Mouse (Mus musculus) MEL (cell line): Measurements from ENCODE around the gene Lsamp. TPM values are rescaled to one million over a fixed set of nuclear protein-coding genes. Genes with fewer than 3 reads are reported as not detected.

ENCODE experiments used
- DNase-seq: peaks from one replicate; pipeline ENCODE4 v3.0.0; 2011; ENCODE audit warnings: low read depth, low spot score
- H3K27ac ChIP-seq: 2 replicates; pipeline ENCODE4 v1.5.1; 2012; ENCODE audit warnings: low read depth, mild to moderate bottlenecking, control low read depth, low read length, moderate library complexity; ENCODE audit not compliant: control insufficient read depth
- H3K27me3 ChIP-seq, 2 experiments: fragments of 150-350 bp in 1 of 2; sonication (generic) in 1 of 2; 2 replicates each; pipeline ENCODE4 v1.6.1; 2012; ENCODE audit warnings: low read length in 2 of 2, mild to moderate bottlenecking in 2 of 2, improper control_type of control experiment in 1 of 2, moderate library complexity in 1 of 2; ENCODE audit not compliant: insufficient read depth in 2 of 2, control insufficient read depth in 1 of 2
- H3K36me3 ChIP-seq, 2 experiments: 2 replicates each; pipeline ENCODE4 v1.6.1; 2012 to 2014; ENCODE audit warnings: low read length in 2 of 2, improper control_type of control experiment in 1 of 2, inconsistent platforms in 1 of 2, mild to moderate bottlenecking in 1 of 2; ENCODE audit not compliant: insufficient read depth in 2 of 2, control insufficient read depth in 1 of 2
- H3K4me1 ChIP-seq, 2 experiments: fragments of 150-350 bp in 1 of 2; sonication (generic) in 1 of 2; 2 replicates each; pipeline ENCODE4 v1.6.1; 2012; ENCODE audit warnings: low read length in 2 of 2, improper control_type of control experiment in 1 of 2, mild to moderate bottlenecking in 1 of 2; ENCODE audit not compliant: insufficient read depth in 2 of 2, control insufficient read depth in 1 of 2
- H3K4me3 ChIP-seq, 2 experiments: fragments of 150-350 bp in 1 of 2; sonication (generic) in 1 of 2; 2 replicates each; pipeline ENCODE4 v1.5.1; 2012; ENCODE audit warnings: low read depth in 2 of 2, low read length in 2 of 2, mild to moderate bottlenecking in 2 of 2, moderate library complexity in 2 of 2, control low read depth in 1 of 2, improper control_type of control experiment in 1 of 2; ENCODE audit not compliant: control insufficient read depth in 1 of 2, insufficient read depth in 1 of 2
- H3K79me2 ChIP-seq: 2 replicates; pipeline ENCODE4 v1.6.1; 2012; ENCODE audit warnings: mild to moderate bottlenecking, low read length, moderate library complexity; ENCODE audit not compliant: control insufficient read depth, poor library complexity, insufficient read depth
- H3K9ac ChIP-seq: 2 replicates; pipeline ENCODE4 v1.6.1; 2012; ENCODE audit warnings: low read depth, mild to moderate bottlenecking, control low read depth, low read length, moderate library complexity; ENCODE audit not compliant: control insufficient read depth, poor library complexity, severe bottlenecking
- H3K9me3 ChIP-seq: fragments of 150-350 bp; sonication (generic); replicated peaks from 2 replicates; pipeline ENCODE4 v1.6.1; 2012; ENCODE audit warnings: mild to moderate bottlenecking, low read length, improper control_type of control experiment, moderate library complexity; ENCODE audit not compliant: insufficient read depth
- BHLHE40 ChIP-seq: IDR thresholded peaks from 2 replicates; pipeline ENCODE4 v1.6.1; 2012; ENCODE audit warnings: low read depth, mild to moderate bottlenecking, inconsistent platforms, low read length, improper control_type of control experiment, borderline replicate concordance
- CHD2 ChIP-seq: IDR thresholded peaks from 2 replicates; pipeline ENCODE4 v1.6.1; 2011; ENCODE audit warnings: low read length, improper control_type of control experiment
- E2F4 ChIP-seq: IDR thresholded peaks from 2 replicates; pipeline ENCODE4 v1.6.1; 2011; ENCODE audit warnings: low read depth, low read length, improper control_type of control experiment, borderline replicate concordance
- ELF1 ChIP-seq: IDR thresholded peaks from 2 replicates; pipeline ENCODE4 v1.6.1; 2014; ENCODE audit warnings: low read depth, mild to moderate bottlenecking, inconsistent platforms, low read length, improper control_type of control experiment, moderate library complexity
- ETS1 ChIP-seq: IDR thresholded peaks from 2 replicates; pipeline ENCODE4 v1.6.1; 2012; ENCODE audit warnings: low read depth, mild to moderate bottlenecking, inconsistent platforms, low read length, improper control_type of control experiment, moderate library complexity
- GATA1 ChIP-seq: IDR thresholded peaks from 2 replicates; pipeline ENCODE4 v1.6.1; 2011; ENCODE audit warnings: low read depth, low read length, improper control_type of control experiment
- HCFC1 ChIP-seq: IDR thresholded peaks from 2 replicates; pipeline ENCODE4 v1.6.1; 2012; ENCODE audit warnings: low read depth, mild to moderate bottlenecking, inconsistent platforms, low read length, improper control_type of control experiment, moderate library complexity
- KAT2A ChIP-seq: conservative IDR thresholded peaks from 2 replicates; pipeline ENCODE4 v1.6.1; 2012; ENCODE audit warnings: low read depth, low read length, improper control_type of control experiment, inconsistent platforms
- MAFK ChIP-seq: IDR thresholded peaks from 2 replicates; pipeline ENCODE4 v1.6.1; 2011; ENCODE audit warnings: low read depth, mild to moderate bottlenecking, low read length, improper control_type of control experiment, borderline replicate concordance
- MAX ChIP-seq: IDR thresholded peaks from 2 replicates; pipeline ENCODE4 v1.6.1; 2011; ENCODE audit warnings: low read length, improper control_type of control experiment
- MEF2A ChIP-seq: IDR thresholded peaks from 2 replicates; pipeline ENCODE4 v1.6.1; 2014; ENCODE audit warnings: low read depth, mild to moderate bottlenecking, inconsistent platforms, low read length, improper control_type of control experiment; ENCODE audit not compliant: poor library complexity, insufficient replicate concordance, severe bottlenecking; ENCODE audit errors: extremely low read depth
- MXI1 ChIP-seq: IDR thresholded peaks from 2 replicates; pipeline ENCODE4 v1.6.1; 2011; ENCODE audit warnings: mild to moderate bottlenecking, low read depth, low read length, improper control_type of control experiment
- MYC ChIP-seq: IDR thresholded peaks from 2 replicates; pipeline ENCODE4 v1.6.1; 2011; ENCODE audit warnings: low read depth, mild to moderate bottlenecking, low read length, improper control_type of control experiment, moderate library complexity
- NELFE ChIP-seq: IDR thresholded peaks from 2 replicates; pipeline ENCODE4 v1.6.1; 2011; ENCODE audit warnings: low read depth, low read length, improper control_type of control experiment
- NRF1 ChIP-seq: IDR thresholded peaks from 2 replicates; pipeline ENCODE4 v1.6.1; 2014; ENCODE audit warnings: low read depth, mild to moderate bottlenecking, inconsistent platforms, low read length, improper control_type of control experiment, moderate library complexity; ENCODE audit not compliant: poor library complexity, insufficient read depth, severe bottlenecking
- POLR2A ChIP-seq, 2 experiments: IDR thresholded peaks; 2 replicates each; pipeline ENCODE4 v1.6.1; 2011 to 2012; ENCODE audit warnings: low read length in 2 of 2, mild to moderate bottlenecking in 2 of 2, control low read depth in 1 of 2, improper control_type of control experiment in 1 of 2, low read depth in 1 of 2, moderate library complexity in 1 of 2; ENCODE audit not compliant: control insufficient read depth in 1 of 2, insufficient read depth in 1 of 2, poor library complexity in 1 of 2
- RAD21 ChIP-seq: IDR thresholded peaks from 2 replicates; pipeline ENCODE4 v1.6.1; 2011; ENCODE audit warnings: mild to moderate bottlenecking, low read depth, low read length, improper control_type of control experiment
- TAL1 ChIP-seq: IDR thresholded peaks from 2 replicates; pipeline ENCODE4 v1.6.1; 2012; ENCODE audit warnings: mild to moderate bottlenecking, inconsistent platforms, low read length, moderate library complexity, mixed read lengths
- USF1 ChIP-seq: IDR thresholded peaks from 2 replicates; pipeline ENCODE4 v1.6.1; 2014; ENCODE audit warnings: low read depth, mild to moderate bottlenecking, inconsistent platforms, low read length, improper control_type of control experiment, moderate library complexity
- ZC3H11A ChIP-seq: IDR thresholded peaks from 2 replicates; pipeline ENCODE4 v1.6.1; 2012; ENCODE audit warnings: low read depth, mild to moderate bottlenecking, inconsistent platforms, low read length, improper control_type of control experiment
- ZNF384 ChIP-seq: IDR thresholded peaks from 2 replicates; pipeline ENCODE4 v1.6.1; 2012; ENCODE audit warnings: low read depth, mild to moderate bottlenecking, inconsistent platforms, low read length, improper control_type of control experiment
- polyA plus RNA-seq, 2 experiments: library from polyadenylated mRNA; stranded (reverse) in 1 of 2; unstranded in 1 of 2; fragments of >175 nt in 1 of 2; fragments of >200 nt in 1 of 2; gene quantifications; 2 replicates each; pipeline versions ENCODE4 v1.2.1 to v1.2.4; 2012; ENCODE audit warnings: low replicate concordance in 2 of 2, low read depth in 1 of 2; ENCODE audit not compliant: insufficient read length in 2 of 2, insufficient read depth in 1 of 2, missing spikeins in 1 of 2
- total RNA-seq: library from RNA; depleted of rRNA; stranded (reverse); fragments of 300-350 nt; gene quantifications from 2 replicates; pipeline ENCODE4 v1.2.3, GENCODE M21; 2012

Gene Lsamp
- total and polyA plus RNA-seq, 3 experiments = 0.42 TPM; not detected in 2

GRCm38 (mm10) chr16:41938258-41938657 lies 1954.1 kb downstream of the Lsamp start:
- TF ChIP-seq ZC3H11A (no peak), MAX (no peak), HCFC1 (no peak), ZNF384 (no peak), GATA1 (no peak), MEF2A (no peak), MXI1 (no peak), TAL1 (no peak), MYC (no peak), BHLHE40 (no peak)
- Histone ChIP-seq H3K27me3 (no peaks in the 10 kb centered on the region), H3K9me3 (no peaks in the 10 kb centered on the region), H3K36me3 (no peaks in the 10 kb centered on the region), H3K79me2 (no peaks in the 10 kb centered on the region), H3K9ac (no peak overlapping the region), H3K4me3 (no peak overlapping the region), H3K27ac (no peak overlapping the region), H3K4me1 (no peaks in the 10 kb centered on the region)
- no peak for DNase-seq

- TF ChIP-seq MAFK (no peak), ETS1 (no peak), TAL1 (no peak), HCFC1 (no peak), KAT2A (no peak), RAD21 (no peak), E2F4 (no peak), NRF1 (no peak), CHD2 (no peak), GATA1 (no peak), POLR2A (IDR thresholded peaks at IDR 0.05; ENCODE audit: control insufficient read depth in 1 of 2, insufficient read depth in 1 of 2, low read depth in 1 of 2, low read length in 2 of 2, poor library complexity in 1 of 2) (no peak), ZNF384 (no peak), USF1 (no peak), MEF2A (no peak), NELFE (no peak), BHLHE40 (no peak), ELF1 (no peak)
- TF ChIP-seq, all 39 proteins: peak for 0
- Histone ChIP-seq H3K27ac (no peak overlapping the region), H3K9me3 (no peaks in the 10 kb centered on the region)
Measured at GRCm38 (mm10) chr16:41941591-41942315, 1957.6 kb downstream of the Lsamp start.

More at GRCm38 (mm10) chr16:41941591-41942315, 1957.6 kb downstream of the Lsamp start:
- no peaks in the 10 kb centered on the region for H3K4me1 ChIP-seq
- no peaks in the 10 kb centered on the region for H3K79me2 ChIP-seq
- H3K9ac ChIP-seq = no peak overlapping the region
- no peaks in the 10 kb centered on the region for H3K36me3 ChIP-seq
- no peak overlapping the region for H3K4me3 ChIP-seq
- no peaks in the 10 kb centered on the region for H3K27me3 ChIP-seq
- no peak for DNase-seq
